Comparison of ENCODE assay signal across 8 mouse cellular contexts in genomic region chr4:136159802-136160397, GRCm38 (mm10). TPM values are rescaled to one million over a fixed set of nuclear protein-coding genes. Genes with fewer than 3 reads are reported as not detected.
DNase-seq lines count a peak whose midpoint lies in the region; ATAC-seq and TF ChIP-seq lines count a peak whose summit lies in the region.

No protein-coding gene starts in this region.

- no peak overlapping the region for H3K27ac ChIP-seq in embryonic facial prominence, embryonic 11.5 days (replicated peaks; ENCODE audit: low read depth, low read length)
- no peak overlapping the region for H3K27ac ChIP-seq in limb, embryonic 14.5 days (replicated peaks; ENCODE audit: low read depth, low read length)
- no peak overlapping the region for H3K27ac ChIP-seq in midbrain, embryonic 15.5 days

- no peaks in the 10 kb centered on the region for H3K27me3 ChIP-seq in embryonic facial prominence, embryonic 11.5 days (ENCODE audit: control insufficient read depth, insufficient read depth, low read length)
- no peaks in the 10 kb centered on the region for H3K27me3 ChIP-seq in limb, embryonic 14.5 days (ENCODE audit: control insufficient read depth, insufficient read depth, low read length)
- H3K27me3 ChIP-seq in midbrain, embryonic 15.5 days (replicated peaks) = no peaks in the 10 kb centered on the region

- H3K9me3 ChIP-seq in embryonic facial prominence, embryonic 11.5 days (replicated peaks; ENCODE audit: control insufficient read depth, low read length) = no peaks in the 10 kb centered on the region
- H3K9me3 ChIP-seq in limb, embryonic 14.5 days (ENCODE audit: control insufficient read depth, low read length) = no peaks in the 10 kb centered on the region
- H3K9me3 ChIP-seq in midbrain, embryonic 15.5 days = no peaks in the 10 kb centered on the region

- no peak overlapping the region for H3K4me2 ChIP-seq in embryonic facial prominence, embryonic 11.5 days (ENCODE audit: low read depth, low read length)
- no peak overlapping the region for H3K4me2 ChIP-seq in limb, embryonic 14.5 days (replicated peaks; ENCODE audit: low read depth, low read length, severe bottlenecking)
- H3K4me2 ChIP-seq in midbrain, embryonic 15.5 days = no peak overlapping the region

- H3K4me3 ChIP-seq in embryonic facial prominence, embryonic 11.5 days (ENCODE audit: low read depth, low read length) = no peak overlapping the region
- no peak overlapping the region for H3K4me3 ChIP-seq in limb, embryonic 14.5 days (replicated peaks; ENCODE audit: low read length)
- no peak overlapping the region for H3K4me3 ChIP-seq in midbrain, embryonic 15.5 days

- no peak overlapping the region for H3K9ac ChIP-seq in embryonic facial prominence, embryonic 11.5 days (replicated peaks; ENCODE audit: low read length)
- H3K9ac ChIP-seq in limb, embryonic 14.5 days (ENCODE audit: low read depth, low read length, severe bottlenecking) = no peak overlapping the region
- H3K9ac ChIP-seq in midbrain, embryonic 15.5 days = no peak overlapping the region

- peak; percentile 57 for ATAC-seq in embryonic facial prominence, embryonic 11.5 days (replicated peaks; ENCODE audit: insufficient number of reproducible peaks, low FRiP score, low TSS enrichment, low read depth)
- peak; percentile 65 for ATAC-seq in limb, embryonic 14.5 days (ENCODE audit: low FRiP score, low read depth)
- peak; percentile 69; the same call in 1 of the 2 replicates for ATAC-seq in midbrain, embryonic 15.5 days (replicated peaks)

- no peak for TF ChIP-seq POLR2A in limb, embryonic 14.5 days (IDR thresholded peaks at IDR 0.05; ENCODE audit: borderline replicate concordance, extremely low read depth, insufficient read depth, insufficient read length)

- WGBS in embryonic facial prominence, embryonic 11.5 days = 4% methylated on average over 5 of the region's 5 CpGs
- WGBS in limb, embryonic 14.5 days = 7% methylated on average over 5 of the region's 5 CpGs
- 2% methylated on average over 5 of the region's 5 CpGs for WGBS in midbrain, embryonic 15.5 days

- peaks cover 8% of the 10 kb centered on the region; the same call in 1 of the 2 replicates for H3K4me1 ChIP-seq in embryonic facial prominence, embryonic 11.5 days (ENCODE audit: control insufficient read depth, insufficient read depth, low read length)
- peaks cover 2% of the 10 kb centered on the region; the same call in 1 of the 2 replicates for H3K4me1 ChIP-seq in limb, embryonic 14.5 days (ENCODE audit: control insufficient read depth, insufficient read depth, low read length)
- peaks cover 6% of the 10 kb centered on the region for H3K4me1 ChIP-seq in midbrain, embryonic 15.5 days

- peak; percentile 82 for DNase-seq in A20 (ENCODE audit: low read depth, low spot score)
- peak; percentile 83 for DNase-seq in adrenal gland, postnatal 10 days
- peak; percentile 93 for DNase-seq in embryonic facial prominence, embryonic 11.5 days (ENCODE audit: low spot score)
- DNase-seq in heart, adult 9 months (ENCODE audit: low spot score in 2 of 2) = peak; percentile 55 to 81
- DNase-seq in kidney, adult 9 months = peak; percentile 86
- peak; percentile 89 for DNase-seq in limb, embryonic 14.5 days (ENCODE audit: low spot score)
- peak; percentile 69 to 75 for DNase-seq in spleen, postnatal 36 days (ENCODE audit: low spot score in 2 of 2)

- no peaks in the 10 kb centered on the region for H3K36me3 ChIP-seq in embryonic facial prominence, embryonic 11.5 days (replicated peaks; ENCODE audit: control insufficient read depth, insufficient read depth, low read depth, low read length)
- no peaks in the 10 kb centered on the region for H3K36me3 ChIP-seq in limb, embryonic 14.5 days (ENCODE audit: control insufficient read depth, insufficient read depth, low read length)
- no peaks in the 10 kb centered on the region for H3K36me3 ChIP-seq in midbrain, embryonic 15.5 days (replicated peaks)

RNA-seq across cellular contexts. Expression of gene E2f2, which starts 12.3 kb away (rescaled TPM):
- 10 to 100 TPM in 1 of 2 experiments, 1 to 10 TPM in 1; 7.9 to 14.8 TPM for total RNA-seq in adrenal gland, postnatal 10 days (2021)
- 5.0 and 6.1 TPM in 2 replicates for polyA plus RNA-seq in embryonic facial prominence, embryonic 11.5 days (2014; fragmentation: Nextera tagmentation; extraction: Ambion mirVana)
- polyA plus RNA-seq in limb, embryonic 14.5 days (2012; rRNA removed) = 8.9 and 9.4 TPM in 2 replicates
- 5.9 and 6.8 TPM in 2 replicates for polyA plus RNA-seq in limb, embryonic 14.5 days (2014; fragmentation: Nextera tagmentation; extraction: Ambion mirVana)
- polyA plus RNA-seq in midbrain, embryonic 15.5 days (2015; fragmentation: Nextera tagmentation; extraction: Ambion mirVana) = 2.2 and 2.3 TPM in 2 replicates

RNA-seq across cellular contexts. Expression of gene Id3, which starts 16.6 kb away (rescaled TPM):
- 100 to 1,000 TPM in 1 of 2 experiments, 10 to 100 TPM in 1; 97.2 to 110 TPM for total RNA-seq in adrenal gland, postnatal 10 days (2021)
- polyA plus RNA-seq in embryonic facial prominence, embryonic 11.5 days (2014; fragmentation: Nextera tagmentation; extraction: Ambion mirVana) = 608 and 653 TPM in 2 replicates
- polyA plus RNA-seq in limb, embryonic 14.5 days (2012; rRNA removed) = 417 and 561 TPM in 2 replicates
- 500 and 565 TPM in 2 replicates for polyA plus RNA-seq in limb, embryonic 14.5 days (2014; fragmentation: Nextera tagmentation; extraction: Ambion mirVana)
- polyA plus RNA-seq in midbrain, embryonic 15.5 days (2015; fragmentation: Nextera tagmentation; extraction: Ambion mirVana) = 127 and 151 TPM in 2 replicates

RNA-seq across cellular contexts. Expression of gene Asap3, which starts 46.3 kb away (rescaled TPM):
- total RNA-seq in adrenal gland, postnatal 10 days (2021) = 1 to 10 TPM; 5.0 to 7.9 TPM
- polyA plus RNA-seq in embryonic facial prominence, embryonic 11.5 days (2014; fragmentation: Nextera tagmentation; extraction: Ambion mirVana) = 2.8 and 2.9 TPM in 2 replicates
- 22.9 and 26.6 TPM in 2 replicates for polyA plus RNA-seq in limb, embryonic 14.5 days (2012; rRNA removed)
- polyA plus RNA-seq in limb, embryonic 14.5 days (2014; fragmentation: Nextera tagmentation; extraction: Ambion mirVana) = 12.0 and 14.6 TPM in 2 replicates
- 5.1 and 5.2 TPM in 2 replicates for polyA plus RNA-seq in midbrain, embryonic 15.5 days (2015; fragmentation: Nextera tagmentation; extraction: Ambion mirVana)
